Mouse (Mus musculus) heart, embryonic 16.5 days (tissue): Measurements from ENCODE around the gene Ccl26. TPM values are rescaled to one million over a fixed set of nuclear protein-coding genes. Genes with fewer than 3 reads are reported as not detected.

Source experiments
- ATAC-seq: fragments of 200-750 bp; cut with Nextera tagmentation; replicated peaks from 2 replicates; pipeline ENCODE4 v1.8.0; 2017; ENCODE audit warnings: moderate number of reproducible peaks; ENCODE audit not compliant: insufficient read depth, low FRiP score; ENCODE audit errors: extremely low read depth
- H3K27ac ChIP-seq: fragments of 300-500 bp; sonication (generic); 2 replicates; pipeline ENCODE4 v1.5.1; 2014; ENCODE audit warnings: mild to moderate bottlenecking, low read length, control low read depth, moderate library complexity
- H3K27me3 ChIP-seq: fragments of 300-500 bp; sonication (generic); 2 replicates; pipeline ENCODE4 v1.6.1; 2014; ENCODE audit warnings: low read length, mixed read lengths; ENCODE audit not compliant: control insufficient read depth, insufficient read depth
- H3K36me3 ChIP-seq: fragments of 300-500 bp; sonication (generic); 2 replicates; pipeline ENCODE4 v1.6.1; 2014; ENCODE audit not compliant: control insufficient read depth, insufficient read depth
- H3K4me1 ChIP-seq: fragments of 300-500 bp; sonication (generic); 2 replicates; pipeline ENCODE4 v1.6.1; 2014; ENCODE audit warnings: low read length, mixed read lengths; ENCODE audit not compliant: control insufficient read depth, insufficient read depth
- H3K4me2 ChIP-seq: fragments of 300-500 bp; sonication (generic); 2 replicates; pipeline ENCODE4 v1.6.1; 2014; ENCODE audit warnings: low read depth, mild to moderate bottlenecking, control low read depth, low read length
- H3K4me3 ChIP-seq: fragments of 300-500 bp; sonication (generic); 2 replicates; pipeline ENCODE4 v1.5.1; 2014; ENCODE audit warnings: mild to moderate bottlenecking, control low read depth, low read length
- H3K9ac ChIP-seq: fragments of 300-500 bp; sonication (generic); 2 replicates; pipeline ENCODE4 v1.6.1; 2014; ENCODE audit warnings: low read length, control low read depth
- H3K9me3 ChIP-seq: fragments of 300-500 bp; sonication (generic); replicated peaks from 2 replicates; pipeline ENCODE4 v1.6.1; 2016; ENCODE audit warnings: low read length; ENCODE audit not compliant: control insufficient read depth
- WGBS: fragments of 180-500 bp; shearing (Covaris S2); extraction: QIAGEN DNeasy Blood & Tissue Kit; methylation state at CpG from one replicate; pipeline ENCODE4 v1.1.7; 2014; 5-methylcytosine and 5-hydroxymethylcytosine counted together
- polyA plus RNA-seq: library from polyadenylated mRNA; unstranded; fragments of >200 nt; fragmentation: Nextera tagmentation; extraction: Ambion mirVana; gene quantifications from 2 replicates; pipeline ENCODE4 v1.2.1, GENCODE M21; 2015

Ccl26 gene
- polyA plus RNA-seq, 1 experiment from 2014 or later = not detected

- Histone ChIP-seq H3K4me3 (no peak overlapping the region), H3K9me3 (peaks cover 10% of the 10 kb centered on the region; the same call in 1 of the 2 replicates), H3K4me2 (no peak overlapping the region), H3K36me3 (peaks cover 7% of the 10 kb centered on the region), H3K4me1 (peaks cover 5% of the 10 kb centered on the region; the same call in 1 of the 2 replicates), H3K27ac (no peak overlapping the region), H3K9ac (no peak overlapping the region), H3K27me3 (no peaks in the 10 kb centered on the region)
- WGBS = 53% methylated on average over 5 of the region's 5 CpGs
- ATAC-seq = no peak
Measured at GRCm38 (mm10) chr5:135511105-135511504, 52.3 kb downstream of the Ccl26 start.

Other genes with a start within 250 kb of the Ccl26 start
- gene Fkbp6, start 213.5 kb downstream of the Ccl26 start, polyA plus RNA-seq = 0.11 TPM in 1 of 2 replicates, not detected in the other
- gene Trim50, start 210.3 kb downstream of the Ccl26 start, polyA plus RNA-seq = not detected in 2 replicates
- gene Nsun5, start 193.6 kb downstream of the Ccl26 start, polyA plus RNA-seq = 21.2 and 23.3 TPM in 2 replicates
- 7.4 and 7.6 TPM in 2 replicates for gene Pom121, start 169.0 kb downstream of the Ccl26 start, polyA plus RNA-seq
- gene Hip1, start 18.4 kb downstream of the Ccl26 start, polyA plus RNA-seq = 20.3 and 23.5 TPM in 2 replicates
- 4.4 and 7.3 TPM in 2 replicates for gene Ccl24, start 9.5 kb upstream of the Ccl26 start, polyA plus RNA-seq
- gene Rhbdd2, start 69.0 kb upstream of the Ccl26 start, polyA plus RNA-seq = 30.3 and 32.2 TPM in 2 replicates
- 52.6 and 56.7 TPM in 2 replicates for gene Por, start 106.5 kb upstream of the Ccl26 start, polyA plus RNA-seq
- 36.3 and 37.4 TPM in 2 replicates for gene Tmem120a, start 180.9 kb upstream of the Ccl26 start, polyA plus RNA-seq
- gene Styxl1, start 214.8 kb upstream of the Ccl26 start, polyA plus RNA-seq = 0.15 and 0.56 TPM in 2 replicates
- gene Mdh2, start 214.9 kb upstream of the Ccl26 start, polyA plus RNA-seq = 1,315 and 1,333 TPM in 2 replicates
- 0.07 and 0.09 TPM in 2 replicates for gene Srrm3, start 243.3 kb upstream of the Ccl26 start, polyA plus RNA-seq